Mouse (Mus musculus): Measurements from ENCODE around the gene Dync1h1. TPM values are rescaled to one million over a fixed set of nuclear protein-coding genes. Genes with fewer than 3 reads are reported as not detected.
A peak's percentile ranks its signal among the peaks of the same experiment; 100 is the strongest.
"Not testable (repeated sequence)": the region's sequence is repeated elsewhere in the genome, so short reads cannot be mapped to it uniquely, and the experiment has no call there.

Gene Dync1h1
- polyA plus RNA-seq, 1 experiment from 2014 or later, result 93.6 TPM

DNA sequence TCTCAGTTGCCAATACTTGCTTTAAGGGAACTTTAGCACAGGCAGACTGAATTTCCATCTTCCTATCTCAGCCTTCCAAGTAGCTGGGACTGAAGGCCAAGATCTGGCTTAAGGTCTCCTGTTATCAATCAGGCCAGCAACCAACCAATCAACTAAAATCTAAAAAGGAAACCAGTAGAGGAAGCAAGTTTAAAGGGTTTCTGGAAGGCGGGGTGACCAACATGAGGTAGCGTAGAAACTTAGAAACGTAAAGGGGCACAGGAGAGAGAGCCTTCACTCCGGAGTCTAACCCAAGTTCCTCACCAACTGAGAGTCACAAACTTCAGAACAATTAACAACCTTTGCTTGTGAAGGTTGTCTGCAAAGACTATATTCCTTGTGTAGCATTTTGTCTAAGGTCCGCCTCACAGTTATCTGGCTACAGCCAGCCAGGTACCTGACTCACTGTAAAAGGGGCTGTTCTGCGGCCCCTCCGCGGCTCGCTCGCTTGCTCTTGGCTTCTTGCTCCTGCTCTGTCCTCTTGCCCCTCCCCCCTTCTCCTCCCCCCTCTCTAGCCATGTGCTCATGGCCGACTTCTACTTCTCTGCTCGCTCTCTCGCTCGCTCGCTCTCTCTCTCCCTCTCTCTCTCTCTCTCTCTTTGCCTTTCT, 97.4 kb downstream of the Dync1h1 start:
- Histone ChIP-seq H3K9me3 (no peaks in the 10 kb centered on the region), H3K36me3 (peaks cover 10% of the 10 kb centered on the region), H3K4me3 (replicated peaks) (no peak overlapping the region), H3K4me1 (replicated peaks) (peaks cover 22% of the 10 kb centered on the region), H3K9ac (replicated peaks) (no peak overlapping the region), H3K27me3 (no peaks in the 10 kb centered on the region), H3K4me2 (replicated peaks) (no peak overlapping the region), H3K27ac (no peak overlapping the region)
- 54% methylated on average over 15 of the region's 15 CpGs for WGBS
- ATAC-seq, result no peak

DNA sequence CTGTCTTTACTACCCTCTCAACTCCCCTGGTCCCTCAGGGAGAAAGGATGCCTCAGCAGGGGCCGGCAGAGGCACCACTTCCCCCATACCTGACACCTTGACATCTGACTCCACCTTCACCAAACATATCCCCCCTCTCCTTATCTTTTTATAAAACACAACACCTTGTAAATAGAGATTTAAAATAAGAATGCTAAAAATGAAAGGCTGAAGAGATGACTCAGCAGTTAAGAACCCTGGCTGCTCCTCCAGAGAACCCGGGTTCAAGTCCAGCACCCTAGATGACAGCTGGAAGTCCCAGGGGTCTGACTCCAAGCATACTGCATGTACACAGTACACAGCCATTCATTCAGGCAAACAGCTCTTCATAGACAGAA, 97.9 kb downstream of the Dync1h1 start:
- H3K9ac ChIP-seq (replicated peaks), result no peak overlapping the region
- H3K4me3 ChIP-seq (replicated peaks), result no peak overlapping the region
- H3K4me1 ChIP-seq (replicated peaks), result peaks cover 18% of the 10 kb centered on the region
- peaks cover 7% of the 10 kb centered on the region for H3K36me3 ChIP-seq
- no peak overlapping the region for H3K4me2 ChIP-seq (replicated peaks)
- no peak for ATAC-seq
- WGBS, result 69% methylated on average over 2 of the region's 2 CpGs
- H3K9me3 ChIP-seq, result no peaks in the 10 kb centered on the region
- H3K27ac ChIP-seq, result no peak overlapping the region
- no peaks in the 10 kb centered on the region for H3K27me3 ChIP-seq

- Histone ChIP-seq H3K9me3 (no peaks in the 10 kb centered on the region), H3K9ac (replicated peaks) (no peak overlapping the region), H3K36me3 (no peaks in the 10 kb centered on the region), H3K27me3 (no peaks in the 10 kb centered on the region), H3K4me3 (replicated peaks) (no peak overlapping the region), H3K4me1 (replicated peaks) (peaks cover 11% of the 10 kb centered on the region), H3K27ac (no peak overlapping the region), H3K4me2 (replicated peaks) (no peak overlapping the region)
- no peak for ATAC-seq
- 72% methylated on average over 2 of the region's 2 CpGs for WGBS
These were observed 99.5 kb downstream of the Dync1h1 start for GRCm38 (mm10) chr12:110700730-110701129.

DNA sequence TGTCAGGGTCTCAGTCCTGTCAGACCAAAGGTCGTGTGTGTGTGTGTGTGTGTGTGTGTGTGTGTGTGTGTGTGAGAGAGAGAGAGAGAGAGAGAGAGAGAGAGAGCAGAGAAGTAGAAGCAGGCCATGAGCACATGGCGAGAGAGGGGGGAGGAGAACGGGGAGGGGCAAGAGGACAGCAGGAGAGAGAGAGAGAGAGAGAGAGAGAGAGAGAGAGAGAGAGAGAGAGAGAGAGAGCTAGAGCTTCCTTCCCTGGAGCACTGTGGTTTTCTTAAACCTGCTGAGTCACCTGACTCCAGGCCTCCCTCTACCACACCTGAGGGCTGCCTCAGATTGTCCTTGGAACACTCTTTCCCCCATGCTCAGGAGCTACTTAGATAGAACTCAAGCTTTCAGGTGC, 100.1 kb downstream of the Dync1h1 start:
- H3K27me3 ChIP-seq; H3K9ac ChIP-seq (replicated peaks); H3K27ac ChIP-seq; H3K4me3 ChIP-seq (replicated peaks); ATAC-seq; H3K36me3 ChIP-seq; H3K4me2 ChIP-seq (replicated peaks); H3K9me3 ChIP-seq: not testable (repeated sequence)
- 38% methylated on average over 3 of the region's 3 CpGs for WGBS
- peaks cover 17% of the 10 kb centered on the region for H3K4me1 ChIP-seq (replicated peaks)

DNA sequence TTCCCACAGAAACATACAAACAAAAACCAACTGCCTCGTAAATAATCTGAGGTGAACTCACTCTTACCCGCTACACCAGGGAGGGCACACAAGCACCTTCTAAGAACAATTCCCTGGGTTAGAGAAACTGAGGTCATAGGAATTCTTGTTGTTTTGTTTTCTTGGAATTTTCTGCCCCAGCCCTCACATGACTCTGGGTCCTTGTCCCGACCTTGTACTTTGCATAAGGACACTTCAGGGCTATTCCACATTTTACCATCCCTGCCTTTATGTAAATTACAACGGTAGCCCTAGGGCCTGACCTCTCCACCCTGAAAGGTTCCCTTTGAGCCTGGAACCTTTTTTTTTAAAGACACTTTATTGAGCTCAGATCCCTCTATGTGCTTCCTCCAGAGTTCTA, 101.3 kb downstream of the Dync1h1 start, which contains the start of gene Hsp90aa1:
Gene Hsp90aa1, minus strand, starts transcription at position 173 of the 400 bp plus-strand sequence.
- H3K27me3 ChIP-seq, result no peaks in the 10 kb centered on the region
- H3K9ac ChIP-seq (replicated peaks), result 0 out of 2 replicates have a peak within 1 kb of the TSS, but pooled peaks have one; percentile 23
- H3K36me3 ChIP-seq, result no peaks in the 10 kb centered on the region
- no peak within 1 kb of the TSS for H3K4me2 ChIP-seq (replicated peaks)
- WGBS, result 58% methylated on average over 4 of the region's 4 CpGs
- H3K9me3 ChIP-seq, result no peaks in the 10 kb centered on the region
- H3K4me1 ChIP-seq (replicated peaks), result peaks cover 20% of the 10 kb centered on the region
- H3K4me3 ChIP-seq (replicated peaks), result no peak within 1 kb of the TSS
- no peak for ATAC-seq
- H3K27ac ChIP-seq, result no peak within 1 kb of the TSS

- Histone ChIP-seq H3K9ac (replicated peaks) (no peak overlapping the region), H3K36me3 (no peaks in the 10 kb centered on the region), H3K27ac (no peak overlapping the region), H3K9me3 (no peaks in the 10 kb centered on the region), H3K4me2 (replicated peaks) (no peak overlapping the region), H3K27me3 (no peaks in the 10 kb centered on the region), H3K4me3 (replicated peaks) (no peak overlapping the region), H3K4me1 (replicated peaks) (peaks cover 20% of the 10 kb centered on the region)
- WGBS, result 31% methylated on average over 8 of the region's 8 CpGs
- peak; percentile 46; the same call in 1 of the 2 replicates for ATAC-seq
These were observed 101.8 kb downstream of the Dync1h1 start for GRCm38 (mm10) chr12:110703008-110703471.

DNA sequence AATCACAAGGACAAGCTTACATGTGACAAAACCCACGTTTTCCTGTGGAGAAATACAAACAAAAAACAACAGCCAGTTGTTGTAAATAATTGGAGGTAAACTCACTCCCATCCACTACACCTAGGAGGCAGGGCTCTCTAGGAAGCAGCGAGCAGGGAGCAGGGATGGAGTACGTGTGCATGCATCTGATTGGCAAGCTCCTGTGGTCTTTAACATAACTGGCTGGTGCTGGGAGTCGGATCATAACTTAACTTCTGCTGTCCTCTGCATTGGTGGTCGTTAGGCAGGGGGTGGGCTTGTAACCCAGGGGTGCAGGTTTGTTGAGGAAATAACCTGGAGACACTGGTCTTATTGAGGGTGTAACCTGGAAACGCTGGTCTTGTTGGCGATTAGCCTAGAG, 102.4 kb downstream of the Dync1h1 start:
- ATAC-seq, result no peak
- Histone ChIP-seq H3K4me3 (replicated peaks) (no peak overlapping the region), H3K36me3 (no peaks in the 10 kb centered on the region), H3K9ac (replicated peaks) (no peak overlapping the region), H3K4me1 (replicated peaks) (peaks cover 20% of the 10 kb centered on the region), H3K27me3 (no peaks in the 10 kb centered on the region), H3K4me2 (replicated peaks) (no peak overlapping the region), H3K27ac (no peak overlapping the region), H3K9me3 (no peaks in the 10 kb centered on the region)
- 74% methylated on average over 7 of the region's 7 CpGs for WGBS

- not testable (repeated sequence) for H3K9me3 ChIP-seq; ATAC-seq; H3K4me2 ChIP-seq (replicated peaks); H3K9ac ChIP-seq (replicated peaks); H3K4me3 ChIP-seq (replicated peaks); H3K27ac ChIP-seq; H3K27me3 ChIP-seq; H3K36me3 ChIP-seq
- peaks cover 20% of the 10 kb centered on the region for H3K4me1 ChIP-seq (replicated peaks)
- 82% methylated on average over 4 of the region's 4 CpGs for WGBS
These were observed 104.2 kb downstream of the Dync1h1 start for GRCm38 (mm10) chr12:110705419-110705818.

- Histone ChIP-seq H3K9me3 (no peaks in the 10 kb centered on the region), H3K9ac (replicated peaks) (peak overlapping the region; percentile 24; the same call in 1 of the 2 replicates), H3K4me1 (replicated peaks) (peaks cover 18% of the 10 kb centered on the region), H3K4me2 (replicated peaks) (peak overlapping the region; percentile 61), H3K4me3 (replicated peaks) (peak overlapping the region; percentile 38), H3K27ac (peak overlapping the region; percentile 76), H3K27me3 (no peaks in the 10 kb centered on the region), H3K36me3 (no peaks in the 10 kb centered on the region)
- peak; percentile 79 for ATAC-seq
- under 1% methylated on average over 27 of the region's 27 CpGs for whole genome bisulfite sequencing
These were observed 105.3 kb downstream of the Dync1h1 start for GRCm38 (mm10) chr12:110706337-110707231.

- peaks cover 15% of the 10 kb centered on the region for H3K4me1 ChIP-seq (replicated peaks)
- ATAC-seq, result no peak
- no peak overlapping the region for H3K4me3 ChIP-seq (replicated peaks)
- no peaks in the 10 kb centered on the region for H3K9me3 ChIP-seq
- no peaks in the 10 kb centered on the region for H3K27me3 ChIP-seq
- no peak overlapping the region for H3K27ac ChIP-seq
- no peak overlapping the region for H3K9ac ChIP-seq (replicated peaks)
- no peak overlapping the region for H3K4me2 ChIP-seq (replicated peaks)
- 94% methylated on average over 7 of the region's 7 CpGs for WGBS
- H3K36me3 ChIP-seq, result no peaks in the 10 kb centered on the region
These were observed 106.2 kb downstream of the Dync1h1 start for GRCm38 (mm10) chr12:110707451-110707850.

DNA sequence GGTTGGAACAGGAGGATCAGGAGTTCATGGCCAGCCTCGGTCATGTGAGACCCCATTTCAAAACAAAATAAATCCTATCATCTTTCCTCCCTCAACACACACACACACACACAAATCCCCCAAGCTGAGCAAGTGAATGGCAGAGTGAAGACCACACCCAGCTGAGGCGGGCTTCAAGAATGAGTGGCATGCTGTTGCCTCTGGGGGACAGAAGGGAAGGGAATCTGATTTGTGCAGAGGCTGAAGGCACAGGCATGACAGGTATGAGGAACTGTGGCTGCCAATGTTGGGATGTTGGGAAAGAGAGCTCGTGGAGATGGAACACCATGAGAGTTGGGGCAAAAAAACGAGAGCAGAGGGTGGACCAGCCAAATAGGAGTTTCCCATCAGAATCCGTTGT, 110.0 kb downstream of the Dync1h1 start:
- Histone ChIP-seq H3K27ac (no peak overlapping the region), H3K4me2 (replicated peaks) (no peak overlapping the region), H3K9me3 (no peaks in the 10 kb centered on the region), H3K9ac (replicated peaks) (no peak overlapping the region), H3K27me3 (no peaks in the 10 kb centered on the region), H3K4me1 (replicated peaks) (peaks cover 9% of the 10 kb centered on the region), H3K36me3 (no peaks in the 10 kb centered on the region), H3K4me3 (replicated peaks) (no peak overlapping the region)
- 80% methylated on average over 5 of the region's 5 CpGs for WGBS
- no peak for ATAC-seq

DNA sequence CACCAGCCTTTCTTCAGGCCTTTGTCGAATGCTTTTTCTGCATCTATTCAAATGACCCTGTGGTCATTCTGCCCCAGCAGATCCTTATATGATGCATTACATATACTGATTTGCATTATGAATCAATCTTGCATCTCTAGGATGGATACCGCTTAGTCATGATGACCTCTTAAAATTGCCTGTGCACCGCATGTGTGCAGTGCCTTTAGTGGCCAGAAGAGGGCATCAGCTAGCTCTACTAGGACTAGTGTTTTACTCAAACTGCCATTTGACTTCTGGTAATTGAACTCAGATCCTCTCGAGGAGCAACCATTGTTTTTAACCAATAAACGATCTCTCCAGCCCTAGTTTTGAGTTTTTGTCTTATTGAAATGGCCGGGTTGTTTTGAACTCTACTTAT, 112.5 kb downstream of the Dync1h1 start:
- Histone ChIP-seq H3K9ac (replicated peaks) (no peak overlapping the region), H3K4me2 (replicated peaks) (no peak overlapping the region), H3K27ac (no peak overlapping the region), H3K27me3 (no peaks in the 10 kb centered on the region), H3K4me3 (replicated peaks) (no peak overlapping the region), H3K36me3 (no peaks in the 10 kb centered on the region), H3K4me1 (replicated peaks) (no peaks in the 10 kb centered on the region), H3K9me3 (no peaks in the 10 kb centered on the region)
- 95% methylated on average over 6 of the region's 6 CpGs for WGBS
- ATAC-seq, result no peak

All from midbrain, embryonic 13.5 days (tissue).